Comparison of ENCODE assay signal across 16 mouse cellular contexts in genomic region chr13:112404723-112405122, GRCm38 (mm10). TPM values are rescaled to one million over a fixed set of nuclear protein-coding genes. Genes with fewer than 3 reads are reported as not detected.
DNase-seq lines count a peak whose midpoint lies in the region; ATAC-seq lines count a peak whose summit lies in the region.
"Had no signal": no experiment of that assay in that cellular context is flagged by ENCODE, and none has a peak within 500 bp of the region (broad histone marks: within the 10 kb centered on the region; RNA-seq: fewer than 3 reads in every experiment).

No protein-coding gene starts in this region.

- ATAC-seq in heart, embryonic 15.5 days (replicated peaks; ENCODE audit: insufficient number of reproducible peaks, insufficient read depth, low FRiP score, low read depth) = no peak
- ATAC-seq: hindbrain, embryonic 16.5 days; midbrain, embryonic 15.5 days had no signal

- DNase-seq in heart, adult 8-10 months (ENCODE audit: low spot score) = no peak
- DNase-seq in 3T3-L1 (ENCODE audit: low read depth, low spot score) = peak; percentile 26
- peak; percentile 15 to 31 for DNase-seq in kidney, adult 8-10 months
- peak; percentile 30 to 46 for DNase-seq in kidney, postnatal 4 days
- no peak for DNase-seq in thymus, postnatal 0 days (ENCODE audit: low spot score)
- DNase-seq in left cerebral cortex, postnatal 25 days (ENCODE audit: low spot score in 2 of 2) = no peak
- DNase-seq: cerebellum, adult 9-10 months; embryo, embryonic 11 days; gastrocnemius, postnatal 10 days had no signal

- H3K9me3 ChIP-seq in heart, embryonic 15.5 days (replicated peaks) = no peaks in the 10 kb centered on the region
- H3K9me3 ChIP-seq: embryonic facial prominence, embryonic 15.5 days; forebrain, embryonic 10.5 days; limb, embryonic 15.5 days; midbrain, embryonic 15.5 days had no signal

- no peaks in the 10 kb centered on the region for H3K36me3 ChIP-seq in heart, embryonic 15.5 days
- H3K36me3 ChIP-seq: embryonic facial prominence, embryonic 15.5 days; forebrain, embryonic 10.5 days; limb, embryonic 15.5 days; midbrain, embryonic 15.5 days had no signal

- peak overlapping the region; percentile 29; the same call in 1 of the 2 replicates for H3K27ac ChIP-seq in heart, embryonic 15.5 days
- H3K27ac ChIP-seq: embryonic facial prominence, embryonic 15.5 days; forebrain, embryonic 10.5 days; kidney, postnatal 0 days; limb, embryonic 15.5 days; midbrain, embryonic 15.5 days had no signal

- intact Hi-C loops in left cerebral cortex, postnatal 25 days (cut with DNase I) = no loop called here

- H3K27me3 ChIP-seq in heart, embryonic 15.5 days = no peaks in the 10 kb centered on the region
- H3K27me3 ChIP-seq: embryonic facial prominence, embryonic 15.5 days; limb, embryonic 15.5 days; midbrain, embryonic 15.5 days had no signal

- WGBS in heart, embryonic 15.5 days = 72% methylated on average over 3 of the region's 3 CpGs

- H3K4me1 ChIP-seq in heart, embryonic 15.5 days (replicated peaks) = no peaks in the 10 kb centered on the region
- H3K4me1 ChIP-seq: embryonic facial prominence, embryonic 15.5 days; forebrain, embryonic 10.5 days; limb, embryonic 15.5 days; midbrain, embryonic 15.5 days had no signal

- no peak overlapping the region for H3K9ac ChIP-seq in heart, embryonic 15.5 days
- H3K9ac ChIP-seq: embryonic facial prominence, embryonic 15.5 days; limb, embryonic 15.5 days; midbrain, embryonic 15.5 days had no signal

- no peak overlapping the region for H3K4me2 ChIP-seq in heart, embryonic 15.5 days
- H3K4me2 ChIP-seq: embryonic facial prominence, embryonic 15.5 days; limb, embryonic 15.5 days; midbrain, embryonic 15.5 days had no signal

- no peak overlapping the region for H3K4me3 ChIP-seq in heart, embryonic 15.5 days
- H3K4me3 ChIP-seq: embryonic facial prominence, embryonic 15.5 days; forebrain, embryonic 10.5 days; limb, embryonic 15.5 days; midbrain, embryonic 15.5 days had no signal

RNA-seq across cellular contexts. Expression of gene Il6st, which starts 59.1 kb away (rescaled TPM):
- polyA plus RNA-seq in heart, embryonic 15.5 days (2015; fragmentation: Nextera tagmentation; extraction: Ambion mirVana) = 40.1 and 47.7 TPM in 2 replicates
- total RNA-seq in heart, adult 8-10 months (2022) = 100 to 1,000 TPM; 217 to 273 (median 230) TPM
- 18.9 and 19.5 TPM in 2 replicates for polyA plus RNA-seq in thymus, postnatal 0 days (2015; fragmentation: Nextera tagmentation; extraction: Ambion mirVana)
- 10 to 100 TPM; 85.9 to 91.3 TPM for total RNA-seq in left cerebral cortex, postnatal 25 days (2021)

Comparison
In these comparisons a context has a peak if more than half of its experiments do, and no peak if none do; other contexts are left out.
1. DNase-seq: peak in 3T3-L1 (single experiment), kidney, adult 8-10 months (2 of 2) and kidney, postnatal 4 days (2 of 2); none in heart, adult 8-10 months (single experiment), thymus, postnatal 0 days (single experiment) and left cerebral cortex, postnatal 25 days (0 of 2).